Mouse (Mus musculus) MEL (cell line): Measurements from ENCODE around the gene Dus1l. TPM values are rescaled to one million over a fixed set of nuclear protein-coding genes. Genes with fewer than 3 reads are reported as not detected.
A peak's percentile ranks its signal among the peaks of the same experiment; 100 is the strongest.
"Not testable (repeated sequence)": the region's sequence is repeated elsewhere in the genome, so short reads cannot be mapped to it uniquely, and the experiment has no call there.

Source experiments
- DNase-seq: peaks from one replicate; pipeline ENCODE4 v3.0.0; 2011; ENCODE audit warnings: low read depth, low spot score
- H3K27ac ChIP-seq: 2 replicates; pipeline ENCODE4 v1.5.1; 2012; ENCODE audit warnings: low read depth, mild to moderate bottlenecking, control low read depth, low read length, moderate library complexity; ENCODE audit not compliant: control insufficient read depth
- H3K27me3 ChIP-seq, 2 experiments: fragments of 150-350 bp in 1 of 2; sonication (generic) in 1 of 2; 2 replicates each; pipeline ENCODE4 v1.6.1; 2012; ENCODE audit warnings: low read length in 2 of 2, mild to moderate bottlenecking in 2 of 2, improper control_type of control experiment in 1 of 2, moderate library complexity in 1 of 2; ENCODE audit not compliant: insufficient read depth in 2 of 2, control insufficient read depth in 1 of 2
- H3K36me3 ChIP-seq, 2 experiments: 2 replicates each; pipeline ENCODE4 v1.6.1; 2012 to 2014; ENCODE audit warnings: low read length in 2 of 2, improper control_type of control experiment in 1 of 2, inconsistent platforms in 1 of 2, mild to moderate bottlenecking in 1 of 2; ENCODE audit not compliant: insufficient read depth in 2 of 2, control insufficient read depth in 1 of 2
- H3K4me1 ChIP-seq, 2 experiments: fragments of 150-350 bp in 1 of 2; sonication (generic) in 1 of 2; 2 replicates each; pipeline ENCODE4 v1.6.1; 2012; ENCODE audit warnings: low read length in 2 of 2, improper control_type of control experiment in 1 of 2, mild to moderate bottlenecking in 1 of 2; ENCODE audit not compliant: insufficient read depth in 2 of 2, control insufficient read depth in 1 of 2
- H3K4me3 ChIP-seq, 2 experiments: fragments of 150-350 bp in 1 of 2; sonication (generic) in 1 of 2; 2 replicates each; pipeline ENCODE4 v1.5.1; 2012; ENCODE audit warnings: low read depth in 2 of 2, low read length in 2 of 2, mild to moderate bottlenecking in 2 of 2, moderate library complexity in 2 of 2, control low read depth in 1 of 2, improper control_type of control experiment in 1 of 2; ENCODE audit not compliant: control insufficient read depth in 1 of 2, insufficient read depth in 1 of 2
- H3K79me2 ChIP-seq: 2 replicates; pipeline ENCODE4 v1.6.1; 2012; ENCODE audit warnings: mild to moderate bottlenecking, low read length, moderate library complexity; ENCODE audit not compliant: control insufficient read depth, poor library complexity, insufficient read depth
- H3K9ac ChIP-seq: 2 replicates; pipeline ENCODE4 v1.6.1; 2012; ENCODE audit warnings: low read depth, mild to moderate bottlenecking, control low read depth, low read length, moderate library complexity; ENCODE audit not compliant: control insufficient read depth, poor library complexity, severe bottlenecking
- H3K9me3 ChIP-seq: fragments of 150-350 bp; sonication (generic); replicated peaks from 2 replicates; pipeline ENCODE4 v1.6.1; 2012; ENCODE audit warnings: mild to moderate bottlenecking, low read length, improper control_type of control experiment, moderate library complexity; ENCODE audit not compliant: insufficient read depth
- BHLHE40 ChIP-seq: IDR thresholded peaks from 2 replicates; pipeline ENCODE4 v1.6.1; 2012; ENCODE audit warnings: low read depth, mild to moderate bottlenecking, inconsistent platforms, low read length, improper control_type of control experiment, borderline replicate concordance
- EP300 ChIP-seq, 2 experiments: IDR thresholded peaks; 2 replicates each; pipeline ENCODE4 v1.6.1; 2011; ENCODE audit warnings: improper control_type of control experiment in 2 of 2, low read length in 2 of 2, low read depth in 1 of 2, mild to moderate bottlenecking in 1 of 2
- ETS1 ChIP-seq: IDR thresholded peaks from 2 replicates; pipeline ENCODE4 v1.6.1; 2012; ENCODE audit warnings: low read depth, mild to moderate bottlenecking, inconsistent platforms, low read length, improper control_type of control experiment, moderate library complexity
- GATA1 ChIP-seq: IDR thresholded peaks from 2 replicates; pipeline ENCODE4 v1.6.1; 2011; ENCODE audit warnings: low read depth, low read length, improper control_type of control experiment
- HCFC1 ChIP-seq: IDR thresholded peaks from 2 replicates; pipeline ENCODE4 v1.6.1; 2012; ENCODE audit warnings: low read depth, mild to moderate bottlenecking, inconsistent platforms, low read length, improper control_type of control experiment, moderate library complexity
- JUND ChIP-seq: IDR thresholded peaks from 2 replicates; pipeline ENCODE4 v1.6.1; 2011; ENCODE audit warnings: low read depth, mild to moderate bottlenecking, improper control_type of control experiment, low read length
- MAFK ChIP-seq: IDR thresholded peaks from 2 replicates; pipeline ENCODE4 v1.6.1; 2011; ENCODE audit warnings: low read depth, mild to moderate bottlenecking, low read length, improper control_type of control experiment, borderline replicate concordance
- NELFE ChIP-seq: IDR thresholded peaks from 2 replicates; pipeline ENCODE4 v1.6.1; 2011; ENCODE audit warnings: low read depth, low read length, improper control_type of control experiment
- POLR2AphosphoS5 ChIP-seq: IDR thresholded peaks from 2 replicates; pipeline ENCODE4 v1.6.1; 2012; ENCODE audit warnings: low read depth, borderline replicate concordance, mild to moderate bottlenecking, inconsistent platforms, low read length, moderate library complexity, mixed read lengths
- RCOR1 ChIP-seq: IDR thresholded peaks from 2 replicates; pipeline ENCODE4 v1.6.1; 2012; ENCODE audit warnings: low read depth, mild to moderate bottlenecking, inconsistent platforms, low read length, improper control_type of control experiment
- TAL1 ChIP-seq: IDR thresholded peaks from 2 replicates; pipeline ENCODE4 v1.6.1; 2012; ENCODE audit warnings: mild to moderate bottlenecking, inconsistent platforms, low read length, moderate library complexity, mixed read lengths
- TBP ChIP-seq: IDR thresholded peaks from 2 replicates; pipeline ENCODE4 v1.8.0; 2011; ENCODE audit warnings: low read depth, low read length, improper control_type of control experiment
- TCF12 ChIP-seq: IDR thresholded peaks from 2 replicates; pipeline ENCODE4 v1.6.1; 2014; ENCODE audit warnings: low read depth, mild to moderate bottlenecking, inconsistent platforms, low read length, improper control_type of control experiment, moderate library complexity
- USF1 ChIP-seq: IDR thresholded peaks from 2 replicates; pipeline ENCODE4 v1.6.1; 2014; ENCODE audit warnings: low read depth, mild to moderate bottlenecking, inconsistent platforms, low read length, improper control_type of control experiment, moderate library complexity
- polyA plus RNA-seq, 2 experiments: library from polyadenylated mRNA; stranded (reverse) in 1 of 2; unstranded in 1 of 2; fragments of >175 nt in 1 of 2; fragments of >200 nt in 1 of 2; gene quantifications; 2 replicates each; pipeline versions ENCODE4 v1.2.1 to v1.2.4; 2012; ENCODE audit warnings: low replicate concordance in 2 of 2, low read depth in 1 of 2; ENCODE audit not compliant: insufficient read length in 2 of 2, insufficient read depth in 1 of 2, missing spikeins in 1 of 2
- total RNA-seq: library from RNA; depleted of rRNA; stranded (reverse); fragments of 300-350 nt; gene quantifications from 2 replicates; pipeline ENCODE4 v1.2.3, GENCODE M21; 2012

The Dus1l gene
- total and polyA plus RNA-seq, 3 experiments = 171 to 203 TPM; not detected in 1

GRCm38 (mm10) chr11:120832962-120833361 is 36.8 kb upstream of the Dus1l start:
- H3K79me2 ChIP-seq, H3K4me3 ChIP-seq, H3K27me3 ChIP-seq, H3K4me1 ChIP-seq, H3K9ac ChIP-seq, H3K9me3 ChIP-seq, H3K27ac ChIP-seq, H3K36me3 ChIP-seq: not testable (repeated sequence)
- TF ChIP-seq TCF12 (peak; percentile 54; the same call in 1 of the 2 replicates), EP300 (IDR thresholded peaks at IDR 0.05; ENCODE audit: low read depth in 1 of 2, low read length in 2 of 2) (peak; percentile 7 to 29; a peak in 1 of 4 replicates), TAL1 (peak; percentile 32), ETS1 (0 out of 2 replicates have a peak, but pooled peaks have one; percentile 32), GATA1 (peak; percentile 45; the same call in 1 of the 2 replicates), TBP (peak; percentile 73)
- DNase-seq = peak; percentile 44

GRCm38 (mm10) chr11:120831659-120832440 is 35.6 kb upstream of the Dus1l start:
- Histone ChIP-seq H3K27ac (no peak overlapping the region), H3K36me3 (peaks cover 0 to 2% of the 10 kb centered on the region in 2 experiments; a peak in 1 of 4 replicates), H3K4me3 (no peak overlapping the region), H3K27me3 (no peaks in the 10 kb centered on the region), H3K9ac (no peak overlapping the region), H3K4me1 (peaks cover 0 to 3% of the 10 kb centered on the region in 2 experiments; a peak in 1 of 4 replicates), H3K79me2 (no peaks in the 10 kb centered on the region), H3K9me3 (no peaks in the 10 kb centered on the region)
- DNase-seq = no peak
- no peak for TF ChIP-seq GATA1
- no peak for TF ChIP-seq MAFK
- no peak for TF ChIP-seq NELFE
- TF ChIP-seq JUND = no peak
- TF ChIP-seq HCFC1 = no peak
- no peak for TF ChIP-seq POLR2AphosphoS5
- no peak for TF ChIP-seq USF1
- TF ChIP-seq BHLHE40 = no peak
- TF ChIP-seq RCOR1 = no peak
